ENCODE assay signal across 9 mouse cellular contexts in the genomic region with DNA sequence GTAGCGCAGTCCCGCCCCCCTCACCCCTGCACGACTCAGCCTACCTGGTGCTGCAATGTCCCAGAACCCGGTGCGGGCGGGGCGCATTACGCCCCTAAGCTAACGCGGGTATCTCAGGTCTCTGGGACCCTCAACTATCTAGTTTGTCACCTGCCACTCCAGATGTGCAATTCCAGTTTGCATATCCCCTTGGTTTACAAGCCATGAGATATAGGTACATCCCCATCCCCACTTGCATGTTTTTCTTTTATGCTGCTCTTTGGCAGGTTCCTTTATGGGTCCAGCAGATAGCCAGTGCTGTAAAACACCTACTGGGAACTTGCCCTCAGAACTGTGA. TPM values are rescaled to one million over a fixed set of nuclear protein-coding genes. Genes with fewer than 3 reads are reported as not detected.
DNase-seq lines count a peak whose midpoint lies in the region; ATAC-seq and TF ChIP-seq lines count a peak whose summit lies in the region.
"Had no signal": no experiment of that assay in that cellular context is flagged by ENCODE, and none has a peak within 500 bp of the region (broad histone marks: within the 10 kb centered on the region; RNA-seq: fewer than 3 reads in every experiment).

No protein-coding gene starts in this region.

- in situ Hi-C loops in CH12.LX (cut with MboI; ENCODE audit: low pct_ligation_motif_present, low pct_unique_long_range_greater_than_20kb, low sequenced_read_pairs): no loop called here

- no peak for TF ChIP-seq RAD21 in CH12.LX (IDR thresholded peaks at IDR 0.05; ENCODE audit: low read depth, low read length)

- dilution Hi-C loops in CH12.LX (cut with MboI; ENCODE audit: extremely low pct_ligation_motif_present, extremely low pct_unique_long_range_greater_than_20kb, low sequenced_read_pairs): no loop called here

- H3K36me3 ChIP-seq in heart, embryonic 13.5 days: peaks cover 17% of the 10 kb centered on the region
- peaks cover 11 to 13% of the 10 kb centered on the region in 2 experiments for H3K36me3 ChIP-seq in CH12.LX (replicated peaks in 1 of 2; ENCODE audit: control insufficient read depth in 1 of 2, insufficient read depth in 1 of 2, low read length in 1 of 2)
- peaks cover 29% of the 10 kb centered on the region for H3K36me3 ChIP-seq in forebrain, embryonic 13.5 days (ENCODE audit: poor library complexity, severe bottlenecking)
- peaks cover 12% of the 10 kb centered on the region for H3K36me3 ChIP-seq in liver, embryonic 15.5 days (replicated peaks)

- no peaks in the 10 kb centered on the region for H3K9me3 ChIP-seq in heart, embryonic 13.5 days
- no peaks in the 10 kb centered on the region for H3K9me3 ChIP-seq in CH12.LX (replicated peaks; ENCODE audit: low read length)
- H3K9me3 ChIP-seq in forebrain, embryonic 13.5 days (replicated peaks): no peaks in the 10 kb centered on the region
- H3K9me3 ChIP-seq in liver, embryonic 15.5 days (replicated peaks): no peaks in the 10 kb centered on the region

- peak overlapping the region; percentile 89 for H3K9ac ChIP-seq in heart, embryonic 13.5 days
- H3K9ac ChIP-seq in CH12.LX (ENCODE audit: insufficient read depth, low read depth): no peak overlapping the region; the same call in 1 of the 2 replicates
- peak overlapping the region; percentile 91 for H3K9ac ChIP-seq in forebrain, embryonic 13.5 days
- H3K9ac ChIP-seq in liver, embryonic 15.5 days: peak overlapping the region; percentile 51; the same call in 1 of the 2 replicates

- no peak for DNase-seq in heart, adult 9 months (ENCODE audit: low spot score in 2 of 2)
- no peak for DNase-seq in CH12.LX (ENCODE audit: extremely low read depth)
- no peak for DNase-seq in ovary, postnatal 10 days (ENCODE audit: low spot score)
- DNase-seq in cerebellum, adult 9-11 months: no peak
- DNase-seq: gastrocnemius, postnatal 36 days had no signal

- no peak for TF ChIP-seq EP300 in CH12.LX (IDR thresholded peaks at IDR 0.05; ENCODE audit: low read length)

- TF ChIP-seq POLR2A in CH12.LX (IDR thresholded peaks at IDR 0.05; ENCODE audit: low read depth, low read length): no peak

- peak overlapping the region; percentile 61; the same call in 1 of the 2 replicates for H3K27ac ChIP-seq in heart, embryonic 13.5 days (replicated peaks)
- H3K27ac ChIP-seq in CH12.LX (ENCODE audit: insufficient read depth, low read depth): no peak overlapping the region
- H3K27ac ChIP-seq in forebrain, embryonic 13.5 days: peak overlapping the region; percentile 92
- no peak overlapping the region for H3K27ac ChIP-seq in liver, embryonic 15.5 days (replicated peaks)

- peak overlapping the region; percentile 73 for H3K4me3 ChIP-seq in heart, embryonic 13.5 days
- H3K4me3 ChIP-seq in CH12.LX (replicated peaks in 1 of 3; ENCODE audit: low read depth in 2 of 3, low read length in 2 of 3, poor library complexity in 1 of 3): peak overlapping the region; percentile 30 to 76 (median 54)
- H3K4me3 ChIP-seq in forebrain, embryonic 13.5 days: peak overlapping the region; percentile 74
- peak overlapping the region; percentile 62 for H3K4me3 ChIP-seq in liver, embryonic 15.5 days (replicated peaks)

- no peak for TF ChIP-seq CTCF in CH12.LX (conservative IDR thresholded peaks at IDR 0.05 in 1 of 2, IDR thresholded peaks at IDR 0.05 in 1 of 2; ENCODE audit: low read depth in 2 of 2, low read length in 2 of 2)

- no peak for ATAC-seq in heart, embryonic 13.5 days (ENCODE audit: extremely low read depth, insufficient number of reproducible peaks, low FRiP score, low TSS enrichment)
- ATAC-seq in forebrain, embryonic 13.5 days: no peak
- no peak for ATAC-seq in liver, embryonic 15.5 days (ENCODE audit: insufficient read depth)
- ATAC-seq in monocyte, adult 5-6 weeks (replicated peaks; ENCODE audit: insufficient number of reproducible peaks, low FRiP score, low TSS enrichment, poor library complexity, severe bottlenecking): no peak

- H3K27me3 ChIP-seq in heart, embryonic 13.5 days (replicated peaks): peaks cover 53% of the 10 kb centered on the region
- peaks cover 25% of the 10 kb centered on the region for H3K27me3 ChIP-seq in CH12.LX (replicated peaks)
- H3K27me3 ChIP-seq in forebrain, embryonic 13.5 days: peaks cover 10% of the 10 kb centered on the region
- peaks cover 63% of the 10 kb centered on the region for H3K27me3 ChIP-seq in liver, embryonic 15.5 days

- peaks cover 68% of the 10 kb centered on the region for H3K4me1 ChIP-seq in heart, embryonic 13.5 days
- H3K4me1 ChIP-seq in CH12.LX (ENCODE audit: control insufficient read depth in 1 of 2, insufficient read depth in 2 of 2): peaks cover 12 to 43% of the 10 kb centered on the region in 2 experiments
- H3K4me1 ChIP-seq in forebrain, embryonic 13.5 days: peaks cover 63% of the 10 kb centered on the region
- peaks cover 86% of the 10 kb centered on the region for H3K4me1 ChIP-seq in liver, embryonic 15.5 days (replicated peaks)

- H3K4me2 ChIP-seq in heart, embryonic 13.5 days: peak overlapping the region; percentile 99
- peak overlapping the region; percentile 63 for H3K4me2 ChIP-seq in CH12.LX (ENCODE audit: insufficient read depth, low read depth, poor library complexity, severe bottlenecking)
- peak overlapping the region; percentile 97 for H3K4me2 ChIP-seq in forebrain, embryonic 13.5 days
- H3K4me2 ChIP-seq in liver, embryonic 15.5 days: peak overlapping the region; percentile 96

- WGBS in heart, embryonic 13.5 days: 0% methylated on average over 10 of the region's 10 CpGs
- WGBS in forebrain, embryonic 13.5 days: 0% methylated on average over 10 of the region's 10 CpGs
- WGBS in liver, embryonic 15.5 days (ENCODE audit: insufficient replicate concordance): 3% methylated on average over 10 of the region's 10 CpGs

- peaks cover 18% of the 10 kb centered on the region for H3K79me2 ChIP-seq in CH12.LX (replicated peaks; ENCODE audit: control insufficient read depth, extremely low read depth, insufficient read depth, poor library complexity, severe bottlenecking)

TF ChIP-seq in CH12.LX, 34 proteins besides CTCF, POLR2A, EP300 and RAD21:
- no peak for TF ChIP-seq NRF1 (IDR thresholded peaks at IDR 0.05; ENCODE audit: low read depth, low read length)
- peak; percentile 2; the same call in 1 of the 2 replicates for TF ChIP-seq NELFE (IDR thresholded peaks at IDR 0.05; ENCODE audit: low read depth, low read length)
- TF ChIP-seq RCOR1 (conservative IDR thresholded peaks at IDR 0.05; ENCODE audit: low read depth, low read length): no peak
- TF ChIP-seq MAFK (IDR thresholded peaks at IDR 0.05; ENCODE audit: insufficient replicate concordance, low read length): no peak
- TF ChIP-seq UBTF (IDR thresholded peaks at IDR 0.05; ENCODE audit: low read depth, low read length): no peak

RNA-seq across cellular contexts. Expression of a gene that starts 1.0 kb away (rescaled TPM):
- polyA plus RNA-seq in heart, embryonic 13.5 days (2015; fragmentation: Nextera tagmentation; extraction: Ambion mirVana): 808 and 893 TPM in 2 replicates
- total RNA-seq in CH12.LX (2012; rRNA removed) (270 and 326 TPM in 2 replicates), CH12.LX (2014; rRNA removed) (85.8 and 106 TPM in 2 replicates)
- polyA plus RNA-seq in CH12.LX (2012; ENCODE audit: insufficient read length, low read depth): 306 and 352 TPM in 2 replicates
- polyA plus RNA-seq in forebrain, embryonic 13.5 days (2015; fragmentation: Nextera tagmentation; extraction: Ambion mirVana): 454 and 459 TPM in 2 replicates
- polyA plus RNA-seq in liver, embryonic 15.5 days (2015; fragmentation: Nextera tagmentation; extraction: Ambion mirVana): 291 and 300 TPM in 2 replicates
- 26.1 to 49.8 TPM (median 29.5 TPM) in 3 replicates for total RNA-seq in monocyte, adult 5-6 weeks (2017)

RNA-seq across cellular contexts. Expression of a gene that starts 1.2 kb away (rescaled TPM):
- 1.6 and 2.5 TPM in 2 replicates for polyA plus RNA-seq in heart, embryonic 13.5 days (2015; fragmentation: Nextera tagmentation; extraction: Ambion mirVana)
- total RNA-seq in CH12.LX (2012; rRNA removed): 2.3 and 2.6 TPM in 2 replicates
- 0.09 and 0.19 TPM in 2 replicates for total RNA-seq in CH12.LX (2014; rRNA removed)
- polyA plus RNA-seq in CH12.LX (2012; ENCODE audit: insufficient read length, low read depth): 1.7 and 2.4 TPM in 2 replicates
- 21.2 and 26.8 TPM in 2 replicates for polyA plus RNA-seq in forebrain, embryonic 13.5 days (2015; fragmentation: Nextera tagmentation; extraction: Ambion mirVana)
- 0.35 and 0.51 TPM in 2 replicates for polyA plus RNA-seq in liver, embryonic 15.5 days (2015; fragmentation: Nextera tagmentation; extraction: Ambion mirVana)
- total RNA-seq in monocyte, adult 5-6 weeks (2017): 0.29 to 5.8 TPM (median 4.1 TPM) in 3 replicates

RNA-seq across cellular contexts. Expression of a gene that starts 8.7 kb away (rescaled TPM):
- 15.6 and 15.7 TPM in 2 replicates for polyA plus RNA-seq in heart, embryonic 13.5 days (2015; fragmentation: Nextera tagmentation; extraction: Ambion mirVana)
- total RNA-seq in CH12.LX (2012; rRNA removed): 11.6 and 16.2 TPM in 2 replicates
- total RNA-seq in CH12.LX (2014; rRNA removed): 3.9 and 4.7 TPM in 2 replicates
- 25.2 and 33.2 TPM in 2 replicates for polyA plus RNA-seq in CH12.LX (2012; ENCODE audit: insufficient read length, low read depth)
- 35.1 and 37.9 TPM in 2 replicates for polyA plus RNA-seq in forebrain, embryonic 13.5 days (2015; fragmentation: Nextera tagmentation; extraction: Ambion mirVana)
- polyA plus RNA-seq in liver, embryonic 15.5 days (2015; fragmentation: Nextera tagmentation; extraction: Ambion mirVana): 2.9 and 3.1 TPM in 2 replicates
- 27.3 to 65.5 TPM (median 29.9 TPM) in 3 replicates for total RNA-seq in monocyte, adult 5-6 weeks (2017)

RNA-seq across cellular contexts. Expression of a gene that starts 23.8 kb away (rescaled TPM):
- 12.0 and 13.0 TPM in 2 replicates for polyA plus RNA-seq in heart, embryonic 13.5 days (2015; fragmentation: Nextera tagmentation; extraction: Ambion mirVana)
- total RNA-seq in CH12.LX (2012; rRNA removed) (64.8 and 65.9 TPM in 2 replicates), CH12.LX (2014; rRNA removed) (47.4 and 48.5 TPM in 2 replicates)
- polyA plus RNA-seq in CH12.LX (2012; ENCODE audit: insufficient read length, low read depth): 93.4 and 94.9 TPM in 2 replicates
- 20.7 and 21.6 TPM in 2 replicates for polyA plus RNA-seq in forebrain, embryonic 13.5 days (2015; fragmentation: Nextera tagmentation; extraction: Ambion mirVana)
- 16.4 and 21.8 TPM in 2 replicates for polyA plus RNA-seq in liver, embryonic 15.5 days (2015; fragmentation: Nextera tagmentation; extraction: Ambion mirVana)
- 155 to 177 TPM (median 155 TPM) in 3 replicates for total RNA-seq in monocyte, adult 5-6 weeks (2017)

RNA-seq across cellular contexts. Expression of a gene that starts 26.4 kb away (rescaled TPM):
- polyA plus RNA-seq in heart, embryonic 13.5 days (2015; fragmentation: Nextera tagmentation; extraction: Ambion mirVana): 87.9 and 96.4 TPM in 2 replicates
- total RNA-seq in CH12.LX (2012; rRNA removed) (28.3 and 34.4 TPM in 2 replicates), CH12.LX (2014; rRNA removed) (27.0 and 31.9 TPM in 2 replicates)
- 40.2 and 45.9 TPM in 2 replicates for polyA plus RNA-seq in CH12.LX (2012; ENCODE audit: insufficient read length, low read depth)
- 274 and 308 TPM in 2 replicates for polyA plus RNA-seq in forebrain, embryonic 13.5 days (2015; fragmentation: Nextera tagmentation; extraction: Ambion mirVana)
- polyA plus RNA-seq in liver, embryonic 15.5 days (2015; fragmentation: Nextera tagmentation; extraction: Ambion mirVana): 13.1 and 17.0 TPM in 2 replicates
- 137 to 163 TPM (median 145 TPM) in 3 replicates for total RNA-seq in monocyte, adult 5-6 weeks (2017)

Comparison
In these comparisons a context has a peak if more than half of its experiments do, and no peak if none do; other contexts are left out.
1. H3K27ac ChIP-seq: peak in heart, embryonic 13.5 days (single experiment) and forebrain, embryonic 13.5 days (single experiment); none in CH12.LX (single experiment) and liver, embryonic 15.5 days (single experiment).
2. Peak in every context shown above with its lines, with median percentiles within 50 percentile points of each other: H3K4me2 ChIP-seq and H3K4me3 ChIP-seq.